Mouse (Mus musculus): ENCODE data around the gene Nav2.

DNA sequence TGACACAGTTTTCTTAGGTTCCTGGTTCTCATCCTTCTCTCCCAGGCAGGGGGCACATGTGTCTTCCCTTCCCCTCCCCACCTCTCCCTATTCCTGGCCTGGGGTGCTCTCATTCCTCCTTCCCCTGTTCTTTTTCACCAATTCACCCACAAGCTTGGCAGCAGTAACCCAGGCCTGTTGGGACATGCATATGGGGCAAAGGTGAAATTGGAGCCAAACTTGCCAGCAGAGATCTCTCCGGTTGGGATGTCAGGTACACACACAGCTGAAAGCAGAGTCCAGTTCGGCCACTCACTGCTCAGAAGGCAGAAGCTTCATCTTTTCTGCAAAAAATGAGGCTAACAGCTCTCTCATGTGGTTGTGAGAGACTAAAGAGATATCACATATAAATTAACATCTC lies 26.3 kb downstream of the Nav2 start:
- no peak for TF ChIP-seq CTCF (conservative IDR thresholded peaks at IDR 0.05; ENCODE audit: low read length)
- TF ChIP-seq POU5F1 (IDR thresholded peaks at IDR 0.05; ENCODE audit: borderline replicate concordance, low read length), result no peak

Data from E14TG2a.4 (cell line).